ENCODE assay signal across 8 mouse cellular contexts in genomic region chr5:139138261-139138925, GRCm38 (mm10). TPM values are rescaled to one million over a fixed set of nuclear protein-coding genes. Genes with fewer than 3 reads are reported as not detected.
DNase-seq lines count a peak whose midpoint lies in the region; ATAC-seq and TF ChIP-seq lines count a peak whose summit lies in the region.

No protein-coding gene starts in this region.

- TF ChIP-seq POLR2A in kidney, adult 2 months (IDR thresholded peaks at IDR 0.05; ENCODE audit: low read depth, low read length) = no peak

- H3K4me3 ChIP-seq in kidney, postnatal 0 days (replicated peaks; ENCODE audit: low read depth, low read length) = no peak overlapping the region
- H3K4me3 ChIP-seq in kidney, adult 2 months (ENCODE audit: insufficient read depth, low read depth, low read length) = no peak overlapping the region
- no peak overlapping the region for H3K4me3 ChIP-seq in neural tube, embryonic 15.5 days (replicated peaks)

- no peak overlapping the region for H3K4me2 ChIP-seq in kidney, postnatal 0 days (ENCODE audit: low read length)
- no peak overlapping the region for H3K4me2 ChIP-seq in neural tube, embryonic 15.5 days

- DNase-seq in kidney, postnatal 0 days (ENCODE audit: low spot score) = peak; percentile 57
- DNase-seq in kidney, adult 2 months = no peak
- DNase-seq in cerebellum, postnatal 10 days = peak; percentile 98 to 99
- DNase-seq in layer of hippocampus, postnatal 10 days (ENCODE audit: low spot score in 2 of 2) = peak; percentile 62 to 70
- DNase-seq in spleen, postnatal 14 days (ENCODE audit: low spot score in 2 of 2) = no peak
- DNase-seq in adrenal gland, adult 2 months = no peak
- DNase-seq in kidney, postnatal 25 days = no peak

- no peak for ATAC-seq in kidney, postnatal 0 days (replicated peaks; ENCODE audit: low FRiP score, low read depth)
- 0 out of 2 replicates have a peak, but pooled peaks have one; percentile 28 for ATAC-seq in neural tube, embryonic 15.5 days (ENCODE audit: low FRiP score)

- no peaks in the 10 kb centered on the region for H3K36me3 ChIP-seq in kidney, postnatal 0 days (ENCODE audit: insufficient read depth, low read length)
- no peaks in the 10 kb centered on the region for H3K36me3 ChIP-seq in kidney, adult 2 months (ENCODE audit: control insufficient read depth, insufficient read depth, low read length)
- no peaks in the 10 kb centered on the region for H3K36me3 ChIP-seq in neural tube, embryonic 15.5 days

- no peak overlapping the region for H3K9ac ChIP-seq in kidney, postnatal 0 days (ENCODE audit: low read depth, low read length)
- H3K9ac ChIP-seq in neural tube, embryonic 15.5 days (replicated peaks) = no peak overlapping the region

- no peak for TF ChIP-seq CTCF in kidney, postnatal 0 days (IDR thresholded peaks at IDR 0.05; ENCODE audit: low read depth)
- no peak for TF ChIP-seq CTCF in kidney, adult 2 months (conservative IDR thresholded peaks at IDR 0.05; ENCODE audit: insufficient read depth, insufficient read length, low read depth, low read length)

- 59% methylated on average over 12 of the region's 12 CpGs for WGBS in kidney, postnatal 0 days
- 48% methylated on average over 12 of the region's 12 CpGs for WGBS in kidney, adult 2 months
- 55% methylated on average over 12 of the region's 12 CpGs for WGBS in neural tube, embryonic 15.5 days

- H3K27ac ChIP-seq in kidney, postnatal 0 days = no peak overlapping the region
- no peak overlapping the region for H3K27ac ChIP-seq in kidney, adult 2 months (ENCODE audit: insufficient read depth, low read depth, low read length)
- H3K27ac ChIP-seq in neural tube, embryonic 15.5 days (replicated peaks) = peak overlapping the region; percentile 39; the same call in 1 of the 2 replicates

- H3K9me3 ChIP-seq in kidney, postnatal 0 days (replicated peaks; ENCODE audit: low read length) = no peaks in the 10 kb centered on the region
- no peaks in the 10 kb centered on the region for H3K9me3 ChIP-seq in neural tube, embryonic 15.5 days (replicated peaks)

- peaks cover 13% of the 10 kb centered on the region for H3K4me1 ChIP-seq in kidney, postnatal 0 days (replicated peaks; ENCODE audit: insufficient read depth, low read length)
- H3K4me1 ChIP-seq in kidney, adult 2 months (ENCODE audit: control insufficient read depth, insufficient read depth, low read length) = no peaks in the 10 kb centered on the region
- H3K4me1 ChIP-seq in neural tube, embryonic 15.5 days = no peaks in the 10 kb centered on the region

- no peaks in the 10 kb centered on the region for H3K27me3 ChIP-seq in kidney, postnatal 0 days (ENCODE audit: insufficient read depth, low read length)
- no peaks in the 10 kb centered on the region for H3K27me3 ChIP-seq in kidney, adult 2 months (replicated peaks; ENCODE audit: control insufficient read depth, insufficient read depth, low read length)
- no peaks in the 10 kb centered on the region for H3K27me3 ChIP-seq in neural tube, embryonic 15.5 days (replicated peaks)

RNA-seq across cellular contexts. Expression of gene Prkar1b, which starts 11.4 kb away (rescaled TPM):
- polyA plus RNA-seq in kidney, postnatal 0 days (2015; fragmentation: Nextera tagmentation; extraction: Ambion mirVana) = 19.3 and 21.8 TPM in 2 replicates
- 6.4 and 7.1 TPM in 2 replicates for polyA plus RNA-seq in kidney, adult 2 months (2012; rRNA removed)
- 100 to 1,000 TPM; 404 to 409 TPM for total RNA-seq in layer of hippocampus, postnatal 10 days (2021)
- polyA plus RNA-seq in neural tube, embryonic 15.5 days (2015; fragmentation: Nextera tagmentation; extraction: Ambion mirVana) = 272 and 321 TPM in 2 replicates
- total RNA-seq in adrenal gland, adult 2 months (2021) = 10 to 100 TPM; 32.5 to 56.3 TPM
- 31.8 and 34.3 TPM in 2 replicates for polyA plus RNA-seq in adrenal gland, adult 2 months (2012; rRNA removed)

RNA-seq across cellular contexts. Expression of gene Dnaaf5, which starts 11.6 kb away (rescaled TPM):
- polyA plus RNA-seq in kidney, postnatal 0 days (2015; fragmentation: Nextera tagmentation; extraction: Ambion mirVana) = 4.7 and 5.3 TPM in 2 replicates
- 16.3 and 17.5 TPM in 2 replicates for polyA plus RNA-seq in kidney, adult 2 months (2012; rRNA removed)
- total RNA-seq in layer of hippocampus, postnatal 10 days (2021) = 10 to 100 TPM in 1 of 2 experiments, 1 to 10 TPM in 1; 7.3 to 11.4 TPM
- polyA plus RNA-seq in neural tube, embryonic 15.5 days (2015; fragmentation: Nextera tagmentation; extraction: Ambion mirVana) = 3.9 and 4.6 TPM in 2 replicates
- total RNA-seq in adrenal gland, adult 2 months (2021) = 10 to 100 TPM; 20.1 to 24.2 TPM
- 46.2 and 48.9 TPM in 2 replicates for polyA plus RNA-seq in adrenal gland, adult 2 months (2012; rRNA removed)

Comparison
In these comparisons a context has a peak if more than half of its experiments do, and no peak if none do; other contexts are left out.
1. DNase-seq: peak in kidney, postnatal 0 days (single experiment), cerebellum, postnatal 10 days (2 of 2) and layer of hippocampus, postnatal 10 days (2 of 2); none in kidney, adult 2 months (single experiment), spleen, postnatal 14 days (0 of 2), adrenal gland, adult 2 months (single experiment) and kidney, postnatal 25 days (0 of 2).